Mouse (Mus musculus) hindbrain, embryonic 15.5 days (tissue): ENCODE measurements around the gene Nomo1. TPM values are rescaled to one million over a fixed set of nuclear protein-coding genes. Genes with fewer than 3 reads are reported as not detected.
A peak's percentile ranks its signal among the peaks of the same experiment; 100 is the strongest.

Source experiments
- ATAC-seq: fragments of 200-750 bp; cut with Nextera tagmentation; 2 replicates; pipeline ENCODE4 v1.8.0; 2017; ENCODE audit warnings: low read depth, moderate number of reproducible peaks, moderate TSS enrichment; ENCODE audit not compliant: low FRiP score
- H3K27ac ChIP-seq: fragments of 300-500 bp; sonication (generic); replicated peaks from 2 replicates; pipeline ENCODE4 v1.5.1; 2015; ENCODE audit warnings: mild to moderate bottlenecking, inconsistent platforms
- H3K27me3 ChIP-seq: fragments of 300-500 bp; sonication (generic); 2 replicates; pipeline ENCODE4 v1.6.1; 2015; ENCODE audit warnings: control low read depth, inconsistent platforms
- H3K36me3 ChIP-seq: fragments of 300-500 bp; sonication (generic); 2 replicates; pipeline ENCODE4 v1.6.1; 2015; ENCODE audit warnings: control low read depth, inconsistent platforms
- H3K4me1 ChIP-seq: fragments of 300-500 bp; sonication (generic); replicated peaks from 2 replicates; pipeline ENCODE4 v1.6.1; 2015; ENCODE audit warnings: control low read depth, inconsistent platforms
- H3K4me2 ChIP-seq: fragments of 300-500 bp; sonication (generic); 2 replicates; pipeline ENCODE4 v1.6.1; 2015; ENCODE audit warnings: moderate library complexity, mild to moderate bottlenecking, inconsistent platforms
- H3K4me3 ChIP-seq: fragments of 300-500 bp; sonication (generic); 2 replicates; pipeline ENCODE4 v1.5.1; 2015; ENCODE audit warnings: mild to moderate bottlenecking, inconsistent platforms
- H3K9ac ChIP-seq: fragments of 300-500 bp; sonication (generic); 2 replicates; pipeline ENCODE4 v1.6.1; 2015; ENCODE audit warnings: inconsistent platforms
- H3K9me3 ChIP-seq: fragments of 300-500 bp; sonication (generic); 2 replicates; pipeline ENCODE4 v1.6.1; 2016; ENCODE audit warnings: control low read depth, inconsistent platforms
- WGBS: fragments of 180-500 bp; shearing (Covaris S2); methylation state at CpG from one replicate; pipeline ENCODE4 v1.1.7; 2015; 5-methylcytosine and 5-hydroxymethylcytosine counted together
- polyA plus RNA-seq: library from polyadenylated mRNA; unstranded; fragments of >200 nt; fragmentation: Nextera tagmentation; extraction: Ambion mirVana; gene quantifications from 2 replicates; pipeline ENCODE4 v1.2.1, GENCODE M21; 2015

Gene Nomo1
- polyA plus RNA-seq = 45.8 and 47.0 TPM in 2 replicates

GRCm38 (mm10) chr7:46033109-46033869 lies at the start of gene Nomo1:
TSS of gene Nomo1 (plus strand) at chr7:46033698.
- no peaks in the 10 kb centered on the region for H3K36me3 ChIP-seq
- peak; percentile 96 for ATAC-seq
- peak within 1 kb of the TSS; percentile 82 for H3K4me3 ChIP-seq
- H3K4me2 ChIP-seq = peak within 1 kb of the TSS; percentile 77
- H3K27ac ChIP-seq = peak within 1 kb of the TSS; percentile 72; the same call in 1 of the 2 replicates
- no peaks in the 10 kb centered on the region for H3K27me3 ChIP-seq
- WGBS = 6% methylated on average over 37 of the region's 44 CpGs
- H3K9ac ChIP-seq = peak within 1 kb of the TSS; percentile 80
- no peaks in the 10 kb centered on the region for H3K9me3 ChIP-seq
- H3K4me1 ChIP-seq = peaks cover 17% of the 10 kb centered on the region

GRCm38 (mm10) chr7:45986893-45987292 lies 46.6 kb upstream of the Nomo1 start:
- no peaks in the 10 kb centered on the region for H3K27me3 ChIP-seq
- ATAC-seq = no peak
- no peak overlapping the region for H3K4me3 ChIP-seq
- no peak overlapping the region for H3K9ac ChIP-seq
- no peaks in the 10 kb centered on the region for H3K36me3 ChIP-seq
- WGBS = 75% methylated on average over 6 of the region's 6 CpGs
- H3K27ac ChIP-seq = no peak overlapping the region
- no peaks in the 10 kb centered on the region for H3K9me3 ChIP-seq
- no peaks in the 10 kb centered on the region for H3K4me1 ChIP-seq
- H3K4me2 ChIP-seq = no peak overlapping the region

GRCm38 (mm10) chr7:45988344-45988743 lies 45.2 kb upstream of the Nomo1 start:
- Histone ChIP-seq H3K36me3 (no peaks in the 10 kb centered on the region), H3K4me1 (no peaks in the 10 kb centered on the region), H3K4me2 (no peak overlapping the region), H3K9ac (no peak overlapping the region), H3K9me3 (no peaks in the 10 kb centered on the region), H3K27me3 (no peaks in the 10 kb centered on the region), H3K27ac (no peak overlapping the region), H3K4me3 (no peak overlapping the region)
- ATAC-seq = no peak
- WGBS = 93% methylated on average over 1 of the region's 1 CpGs

GRCm38 (mm10) chr7:45992470-45992869 lies 41.0 kb upstream of the Nomo1 start:
- no peaks in the 10 kb centered on the region for H3K27me3 ChIP-seq
- no peak overlapping the region for H3K27ac ChIP-seq
- no peaks in the 10 kb centered on the region for H3K36me3 ChIP-seq
- no peak overlapping the region for H3K9ac ChIP-seq
- H3K9me3 ChIP-seq = no peaks in the 10 kb centered on the region
- H3K4me2 ChIP-seq = no peak overlapping the region
- H3K4me1 ChIP-seq = no peaks in the 10 kb centered on the region
- no peak for ATAC-seq
- H3K4me3 ChIP-seq = no peak overlapping the region
- WGBS = 92% methylated on average over 8 of the region's 8 CpGs

- H3K9ac ChIP-seq = no peak overlapping the region
- no peak overlapping the region for H3K27ac ChIP-seq
- no peak for ATAC-seq
- no peaks in the 10 kb centered on the region for H3K4me1 ChIP-seq
- no peaks in the 10 kb centered on the region for H3K36me3 ChIP-seq
- no peaks in the 10 kb centered on the region for H3K27me3 ChIP-seq
- H3K4me3 ChIP-seq = no peak overlapping the region
- no peaks in the 10 kb centered on the region for H3K9me3 ChIP-seq
- no peak overlapping the region for H3K4me2 ChIP-seq
- 93% methylated on average over 4 of the region's 4 CpGs for WGBS
Observed at GRCm38 (mm10) chr7:46000577-46000976, 32.9 kb upstream of the Nomo1 start.

GRCm38 (mm10) chr7:46002748-46003147 lies 30.8 kb upstream of the Nomo1 start:
- Histone ChIP-seq H3K36me3 (no peaks in the 10 kb centered on the region), H3K4me2 (no peak overlapping the region), H3K4me1 (no peaks in the 10 kb centered on the region), H3K9me3 (no peaks in the 10 kb centered on the region), H3K27ac (no peak overlapping the region), H3K9ac (no peak overlapping the region), H3K27me3 (no peaks in the 10 kb centered on the region), H3K4me3 (no peak overlapping the region)
- 59% methylated on average over 4 of the region's 4 CpGs for WGBS
- ATAC-seq = no peak

- Histone ChIP-seq H3K36me3 (no peaks in the 10 kb centered on the region), H3K4me1 (peaks cover 5% of the 10 kb centered on the region; the same call in 1 of the 2 replicates), H3K4me2 (no peak overlapping the region), H3K27ac (no peak overlapping the region), H3K9ac (no peak overlapping the region), H3K9me3 (no peaks in the 10 kb centered on the region), H3K27me3 (no peaks in the 10 kb centered on the region), H3K4me3 (no peak overlapping the region)
- peak; percentile 52; the same call in 1 of the 2 replicates for ATAC-seq
- 16% methylated on average over 5 of the region's 5 CpGs for WGBS
Observed at GRCm38 (mm10) chr7:46009578-46009977, 23.9 kb upstream of the Nomo1 start.

GRCm38 (mm10) chr7:46012121-46012520 lies 21.4 kb upstream of the Nomo1 start:
- no peaks in the 10 kb centered on the region for H3K9me3 ChIP-seq
- H3K4me3 ChIP-seq = no peak overlapping the region
- ATAC-seq = no peak
- peaks cover 5% of the 10 kb centered on the region; the same call in 1 of the 2 replicates for H3K4me1 ChIP-seq
- H3K4me2 ChIP-seq = no peak overlapping the region
- no peaks in the 10 kb centered on the region for H3K27me3 ChIP-seq
- H3K9ac ChIP-seq = no peak overlapping the region
- no peak overlapping the region for H3K27ac ChIP-seq
- H3K36me3 ChIP-seq = no peaks in the 10 kb centered on the region

GRCm38 (mm10) chr7:46013266-46014010 lies 20.1 kb upstream of the Nomo1 start:
- no peak overlapping the region for H3K4me2 ChIP-seq
- H3K4me3 ChIP-seq = no peak overlapping the region
- no peaks in the 10 kb centered on the region for H3K27me3 ChIP-seq
- peak overlapping the region; percentile 47 for H3K27ac ChIP-seq
- 17% methylated on average over 9 of the region's 9 CpGs for WGBS
- H3K9ac ChIP-seq = no peak overlapping the region; the same call in 1 of the 2 replicates
- no peaks in the 10 kb centered on the region for H3K9me3 ChIP-seq
- no peaks in the 10 kb centered on the region for H3K36me3 ChIP-seq
- ATAC-seq = 0 out of 2 replicates have a peak, but pooled peaks have one; percentile 21
- H3K4me1 ChIP-seq = peaks cover 5% of the 10 kb centered on the region; the same call in 1 of the 2 replicates

- 0 out of 2 replicates have a peak, but pooled peaks cover 3% of the 10 kb centered on the region for H3K4me1 ChIP-seq
- ATAC-seq = no peak
- no peak overlapping the region for H3K9ac ChIP-seq
- H3K36me3 ChIP-seq = no peaks in the 10 kb centered on the region
- no peaks in the 10 kb centered on the region for H3K27me3 ChIP-seq
- WGBS = 71% methylated on average over 3 of the region's 3 CpGs
- H3K4me3 ChIP-seq = no peak overlapping the region
- H3K9me3 ChIP-seq = no peaks in the 10 kb centered on the region
- H3K4me2 ChIP-seq = no peak overlapping the region
- no peak overlapping the region for H3K27ac ChIP-seq
Observed at GRCm38 (mm10) chr7:46019594-46019993, 13.9 kb upstream of the Nomo1 start.

GRCm38 (mm10) chr7:46021951-46022350 lies 11.5 kb upstream of the Nomo1 start:
- Histone ChIP-seq H3K4me1 (0 out of 2 replicates have a peak, but pooled peaks cover 3% of the 10 kb centered on the region), H3K4me2 (no peak overlapping the region), H3K27ac (no peak overlapping the region), H3K9me3 (no peaks in the 10 kb centered on the region), H3K27me3 (no peaks in the 10 kb centered on the region), H3K36me3 (no peaks in the 10 kb centered on the region), H3K9ac (no peak overlapping the region), H3K4me3 (no peak overlapping the region)
- no peak for ATAC-seq
- WGBS = 51% methylated on average over 4 of the region's 4 CpGs

- ATAC-seq = no peak
- no peaks in the 10 kb centered on the region for H3K4me1 ChIP-seq
- H3K27me3 ChIP-seq = no peaks in the 10 kb centered on the region
- no peak overlapping the region for H3K9ac ChIP-seq
- H3K4me3 ChIP-seq = no peak overlapping the region
- no peaks in the 10 kb centered on the region for H3K9me3 ChIP-seq
- H3K36me3 ChIP-seq = no peaks in the 10 kb centered on the region
- no peak overlapping the region for H3K27ac ChIP-seq
- WGBS = 82% methylated on average over 9 of the region's 9 CpGs
- H3K4me2 ChIP-seq = no peak overlapping the region
Observed at GRCm38 (mm10) chr7:46025436-46025835, 8.1 kb upstream of the Nomo1 start.
